Mouse (Mus musculus): ENCODE results near the gene 1110032F04Rik. TPM values are rescaled to one million over a fixed set of nuclear protein-coding genes. Genes with fewer than 3 reads are reported as not detected.

1110032F04Rik gene
- polyA plus RNA-seq, 1 experiment from 2014 or later = 3.1 TPM

GRCm38 (mm10) chr3:68840206-68840605 is 29.2 kb upstream of the 1110032F04Rik start:
- H3K9ac ChIP-seq (replicated peaks; ENCODE audit: low read depth, low read length) = no peak overlapping the region
- no peaks in the 10 kb centered on the region for H3K9me3 ChIP-seq (ENCODE audit: control insufficient read depth, low read length)
- H3K4me1 ChIP-seq (replicated peaks; ENCODE audit: control insufficient read depth, insufficient read depth, low read length) = peaks cover 5% of the 10 kb centered on the region; the same call in 1 of the 2 replicates
- H3K4me3 ChIP-seq (replicated peaks; ENCODE audit: low read length) = no peak overlapping the region
- no peak overlapping the region for H3K4me2 ChIP-seq (ENCODE audit: low read length)
- WGBS = 13% methylated on average over 4 of the region's 4 CpGs
- H3K27ac ChIP-seq (ENCODE audit: low read length) = no peak overlapping the region
- no peaks in the 10 kb centered on the region for H3K27me3 ChIP-seq (replicated peaks; ENCODE audit: control insufficient read depth, insufficient read depth, low read length)
- ATAC-seq = peak; percentile 80
- H3K36me3 ChIP-seq (ENCODE audit: control insufficient read depth, insufficient read depth) = no peaks in the 10 kb centered on the region

- Histone ChIP-seq H3K36me3 (ENCODE audit: control insufficient read depth, insufficient read depth) (no peaks in the 10 kb centered on the region), H3K9ac (replicated peaks; ENCODE audit: low read depth, low read length) (no peak overlapping the region), H3K9me3 (ENCODE audit: control insufficient read depth, low read length) (no peaks in the 10 kb centered on the region), H3K4me1 (replicated peaks; ENCODE audit: control insufficient read depth, insufficient read depth, low read length) (no peaks in the 10 kb centered on the region), H3K27me3 (replicated peaks; ENCODE audit: control insufficient read depth, insufficient read depth, low read length) (no peaks in the 10 kb centered on the region), H3K4me3 (replicated peaks; ENCODE audit: low read length) (no peak overlapping the region), H3K27ac (ENCODE audit: low read length) (no peak overlapping the region), H3K4me2 (ENCODE audit: low read length) (no peak overlapping the region)
- 94% methylated on average over 4 of the region's 4 CpGs for WGBS
- no peak for ATAC-seq
Observed at GRCm38 (mm10) chr3:68844025-68844424, 25.4 kb upstream of the 1110032F04Rik start.

- Histone ChIP-seq H3K36me3 (ENCODE audit: control insufficient read depth, insufficient read depth) (no peaks in the 10 kb centered on the region), H3K9ac (replicated peaks; ENCODE audit: low read depth, low read length) (no peak overlapping the region), H3K9me3 (ENCODE audit: control insufficient read depth, low read length) (no peaks in the 10 kb centered on the region), H3K27ac (ENCODE audit: low read length) (no peak overlapping the region), H3K4me3 (replicated peaks; ENCODE audit: low read length) (no peak overlapping the region), H3K4me2 (ENCODE audit: low read length) (no peak overlapping the region), H3K27me3 (replicated peaks; ENCODE audit: control insufficient read depth, insufficient read depth, low read length) (no peaks in the 10 kb centered on the region), H3K4me1 (replicated peaks; ENCODE audit: control insufficient read depth, insufficient read depth, low read length) (no peaks in the 10 kb centered on the region)
- WGBS = 53% methylated on average over 3 of the region's 3 CpGs
- peak; percentile 26; the same call in 1 of the 2 replicates for ATAC-seq
Observed at GRCm38 (mm10) chr3:68848323-68848722, 21.1 kb upstream of the 1110032F04Rik start.

- Histone ChIP-seq H3K4me1 (replicated peaks; ENCODE audit: control insufficient read depth, insufficient read depth, low read length) (no peaks in the 10 kb centered on the region), H3K9me3 (ENCODE audit: control insufficient read depth, low read length) (no peaks in the 10 kb centered on the region), H3K4me2 (ENCODE audit: low read length) (no peak overlapping the region), H3K4me3 (replicated peaks; ENCODE audit: low read length) (no peak overlapping the region), H3K9ac (replicated peaks; ENCODE audit: low read depth, low read length) (no peak overlapping the region), H3K36me3 (ENCODE audit: control insufficient read depth, insufficient read depth) (no peaks in the 10 kb centered on the region), H3K27me3 (replicated peaks; ENCODE audit: control insufficient read depth, insufficient read depth, low read length) (no peaks in the 10 kb centered on the region), H3K27ac (ENCODE audit: low read length) (no peak overlapping the region)
- no peak for ATAC-seq
- 83% methylated on average over 1 of the region's 1 CpGs for WGBS
Observed at GRCm38 (mm10) chr3:68852414-68852813, 17.0 kb upstream of the 1110032F04Rik start.

- H3K27me3 ChIP-seq (replicated peaks; ENCODE audit: control insufficient read depth, insufficient read depth, low read length) = no peaks in the 10 kb centered on the region
- H3K4me2 ChIP-seq (ENCODE audit: low read length) = peak overlapping the region; percentile 96
- H3K4me3 ChIP-seq (replicated peaks; ENCODE audit: low read length) = peak overlapping the region; percentile 78
- no peaks in the 10 kb centered on the region for H3K36me3 ChIP-seq (ENCODE audit: control insufficient read depth, insufficient read depth)
- H3K27ac ChIP-seq (ENCODE audit: low read length) = no peak overlapping the region; the same call in 1 of the 2 replicates
- H3K9ac ChIP-seq (replicated peaks; ENCODE audit: low read depth, low read length) = peak overlapping the region; percentile 78
- ATAC-seq = peak; percentile 85
- under 1% methylated on average over 96 of the region's 96 CpGs for WGBS
- no peaks in the 10 kb centered on the region for H3K9me3 ChIP-seq (ENCODE audit: control insufficient read depth, low read length)
- H3K4me1 ChIP-seq (replicated peaks; ENCODE audit: control insufficient read depth, insufficient read depth, low read length) = peaks cover 13% of the 10 kb centered on the region
Observed at GRCm38 (mm10) chr3:68869691-68870567, 543 bp downstream of the 1110032F04Rik start.

- peak; percentile 7 for ATAC-seq
- 3% methylated on average over 12 of the region's 15 CpGs for WGBS
- no peaks in the 10 kb centered on the region for H3K27me3 ChIP-seq (replicated peaks; ENCODE audit: control insufficient read depth, insufficient read depth, low read length)
Observed at GRCm38 (mm10) chr3:68870568-68870950, 1.2 kb downstream of the 1110032F04Rik start.

GRCm38 (mm10) chr3:68874079-68874478 is 4.7 kb downstream of the 1110032F04Rik start:
- Histone ChIP-seq H3K27me3 (replicated peaks; ENCODE audit: control insufficient read depth, insufficient read depth, low read length) (no peaks in the 10 kb centered on the region), H3K4me2 (ENCODE audit: low read length) (no peak overlapping the region), H3K4me1 (replicated peaks; ENCODE audit: control insufficient read depth, insufficient read depth, low read length) (peaks cover 9% of the 10 kb centered on the region), H3K9ac (replicated peaks; ENCODE audit: low read depth, low read length) (no peak overlapping the region), H3K9me3 (ENCODE audit: control insufficient read depth, low read length) (no peaks in the 10 kb centered on the region), H3K27ac (ENCODE audit: low read length) (no peak overlapping the region), H3K4me3 (replicated peaks; ENCODE audit: low read length) (no peak overlapping the region), H3K36me3 (ENCODE audit: control insufficient read depth, insufficient read depth) (no peaks in the 10 kb centered on the region)
- 87% methylated on average over 2 of the region's 2 CpGs for whole genome bisulfite sequencing
- no peak for ATAC-seq

More at GRCm38 (mm10) chr3:68870568-68870950, 1.2 kb downstream of the 1110032F04Rik start:
- peak overlapping the region; percentile 78 for H3K9ac ChIP-seq (replicated peaks; ENCODE audit: low read depth, low read length)
- no peaks in the 10 kb centered on the region for H3K36me3 ChIP-seq (ENCODE audit: control insufficient read depth, insufficient read depth)
- H3K4me2 ChIP-seq (ENCODE audit: low read length) = peak overlapping the region; percentile 96
- no peaks in the 10 kb centered on the region for H3K9me3 ChIP-seq (ENCODE audit: control insufficient read depth, low read length)
- peak overlapping the region; percentile 78 for H3K4me3 ChIP-seq (replicated peaks; ENCODE audit: low read length)
- H3K27ac ChIP-seq (ENCODE audit: low read length) = no peak overlapping the region
- H3K4me1 ChIP-seq (replicated peaks; ENCODE audit: control insufficient read depth, insufficient read depth, low read length) = peaks cover 13% of the 10 kb centered on the region

GRCm38 (mm10) chr3:68886845-68887244 is 17.5 kb downstream of the 1110032F04Rik start:
- Histone ChIP-seq H3K4me1 (replicated peaks; ENCODE audit: control insufficient read depth, insufficient read depth, low read length) (no peaks in the 10 kb centered on the region), H3K36me3 (ENCODE audit: control insufficient read depth, insufficient read depth) (no peaks in the 10 kb centered on the region), H3K27me3 (replicated peaks; ENCODE audit: control insufficient read depth, insufficient read depth, low read length) (no peaks in the 10 kb centered on the region), H3K4me3 (replicated peaks; ENCODE audit: low read length) (no peak overlapping the region), H3K27ac (ENCODE audit: low read length) (no peak overlapping the region), H3K9ac (replicated peaks; ENCODE audit: low read depth, low read length) (no peak overlapping the region), H3K9me3 (ENCODE audit: control insufficient read depth, low read length) (no peaks in the 10 kb centered on the region), H3K4me2 (ENCODE audit: low read length) (no peak overlapping the region)
- WGBS = 88% methylated on average over 5 of the region's 5 CpGs
- ATAC-seq = no peak

GRCm38 (mm10) chr3:68895426-68895825 is 26.0 kb downstream of the 1110032F04Rik start:
- Histone ChIP-seq H3K9me3 (ENCODE audit: control insufficient read depth, low read length) (no peaks in the 10 kb centered on the region), H3K4me1 (replicated peaks; ENCODE audit: control insufficient read depth, insufficient read depth, low read length) (0 out of 2 replicates have a peak, but pooled peaks cover 3% of the 10 kb centered on the region), H3K36me3 (ENCODE audit: control insufficient read depth, insufficient read depth) (no peaks in the 10 kb centered on the region), H3K4me3 (replicated peaks; ENCODE audit: low read length) (no peak overlapping the region), H3K27ac (ENCODE audit: low read length) (no peak overlapping the region), H3K4me2 (ENCODE audit: low read length) (no peak overlapping the region), H3K9ac (replicated peaks; ENCODE audit: low read depth, low read length) (no peak overlapping the region), H3K27me3 (replicated peaks; ENCODE audit: control insufficient read depth, insufficient read depth, low read length) (no peaks in the 10 kb centered on the region)
- ATAC-seq = no peak
- WGBS = 31% methylated on average over 4 of the region's 4 CpGs
